Mouse (Mus musculus) kidney, embryonic 15.5 days (tissue): ENCODE results near the gene Brd4. TPM values are rescaled to one million over a fixed set of nuclear protein-coding genes. Genes with fewer than 3 reads are reported as not detected.

ENCODE experiments used
- ATAC-seq: fragments of 200-750 bp; cut with Nextera tagmentation; replicated peaks from 2 replicates; pipeline ENCODE4 v1.8.0; 2017; ENCODE audit warnings: moderate TSS enrichment; ENCODE audit not compliant: low FRiP score
- H3K27ac ChIP-seq: fragments of 300-500 bp; sonication (generic); 2 replicates; pipeline ENCODE4 v1.5.1; 2015; ENCODE audit warnings: mild to moderate bottlenecking, inconsistent platforms
- H3K27me3 ChIP-seq: fragments of 300-500 bp; sonication (generic); 2 replicates; pipeline ENCODE4 v1.6.1; 2015; ENCODE audit warnings: inconsistent platforms
- H3K36me3 ChIP-seq: fragments of 300-500 bp; sonication (generic); 2 replicates; pipeline ENCODE4 v1.6.1; 2015; ENCODE audit warnings: inconsistent platforms
- H3K4me1 ChIP-seq: fragments of 300-500 bp; sonication (generic); 2 replicates; pipeline ENCODE4 v1.6.1; 2015; ENCODE audit warnings: inconsistent platforms
- H3K4me2 ChIP-seq: fragments of 300-500 bp; sonication (generic); 2 replicates; pipeline ENCODE4 v1.6.1; 2015; ENCODE audit warnings: moderate library complexity, mild to moderate bottlenecking, inconsistent platforms
- H3K4me3 ChIP-seq: fragments of 300-500 bp; sonication (generic); replicated peaks from 2 replicates; pipeline ENCODE4 v1.5.1; 2015; ENCODE audit warnings: mild to moderate bottlenecking, inconsistent platforms
- H3K9ac ChIP-seq: fragments of 300-500 bp; sonication (generic); 2 replicates; pipeline ENCODE4 v1.6.1; 2015; ENCODE audit warnings: mild to moderate bottlenecking, inconsistent platforms
- H3K9me3 ChIP-seq: fragments of 300-500 bp; sonication (generic); replicated peaks from 2 replicates; pipeline ENCODE4 v1.6.1; 2016; ENCODE audit warnings: inconsistent platforms
- WGBS: fragments of 180-500 bp; shearing (Covaris S2); methylation state at CpG from one replicate; pipeline ENCODE4 v1.1.7; 2015; ENCODE audit warnings: mixed read lengths; 5-methylcytosine and 5-hydroxymethylcytosine counted together
- polyA plus RNA-seq: library from polyadenylated mRNA; unstranded; fragments of >200 nt; fragmentation: Nextera tagmentation; extraction: Ambion mirVana; gene quantifications from 2 replicates; pipeline ENCODE4 v1.2.1, GENCODE M21; 2015

Brd4 gene
- polyA plus RNA-seq, 1 experiment from 2014 or later = 100 TPM

DNA sequence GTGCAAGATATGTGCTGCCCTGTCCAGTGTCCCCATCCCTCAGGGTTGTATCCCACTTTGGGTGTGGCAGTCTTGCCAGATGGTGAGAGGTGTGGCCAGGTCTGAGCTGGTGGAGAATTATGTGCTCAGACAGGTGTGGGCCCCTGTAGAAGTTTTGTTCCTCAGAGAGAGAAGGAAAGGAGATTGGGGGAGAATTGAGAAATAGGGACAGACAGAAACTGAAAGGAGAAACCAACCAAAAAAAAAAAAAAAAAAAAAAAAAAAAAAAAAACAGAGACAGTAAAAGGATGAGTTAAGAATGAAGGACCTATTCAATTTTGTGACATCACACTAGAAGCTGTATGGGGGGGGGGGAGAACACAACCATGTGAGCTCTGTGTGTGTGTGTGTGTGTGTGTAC, 119.7 kb downstream of the Brd4 start:
- Histone ChIP-seq H3K36me3 (peaks cover 9% of the 10 kb centered on the region; the same call in 1 of the 2 replicates), H3K9me3 (no peaks in the 10 kb centered on the region), H3K27ac (peak overlapping the region; percentile 90), H3K4me2 (peak overlapping the region; percentile 90), H3K27me3 (0 out of 2 replicates have a peak, but pooled peaks cover 4% of the 10 kb centered on the region), H3K9ac (no peak overlapping the region), H3K4me1 (peaks cover 55% of the 10 kb centered on the region), H3K4me3 (peak overlapping the region; percentile 80; the same call in 1 of the 2 replicates)
- no peak for ATAC-seq

DNA sequence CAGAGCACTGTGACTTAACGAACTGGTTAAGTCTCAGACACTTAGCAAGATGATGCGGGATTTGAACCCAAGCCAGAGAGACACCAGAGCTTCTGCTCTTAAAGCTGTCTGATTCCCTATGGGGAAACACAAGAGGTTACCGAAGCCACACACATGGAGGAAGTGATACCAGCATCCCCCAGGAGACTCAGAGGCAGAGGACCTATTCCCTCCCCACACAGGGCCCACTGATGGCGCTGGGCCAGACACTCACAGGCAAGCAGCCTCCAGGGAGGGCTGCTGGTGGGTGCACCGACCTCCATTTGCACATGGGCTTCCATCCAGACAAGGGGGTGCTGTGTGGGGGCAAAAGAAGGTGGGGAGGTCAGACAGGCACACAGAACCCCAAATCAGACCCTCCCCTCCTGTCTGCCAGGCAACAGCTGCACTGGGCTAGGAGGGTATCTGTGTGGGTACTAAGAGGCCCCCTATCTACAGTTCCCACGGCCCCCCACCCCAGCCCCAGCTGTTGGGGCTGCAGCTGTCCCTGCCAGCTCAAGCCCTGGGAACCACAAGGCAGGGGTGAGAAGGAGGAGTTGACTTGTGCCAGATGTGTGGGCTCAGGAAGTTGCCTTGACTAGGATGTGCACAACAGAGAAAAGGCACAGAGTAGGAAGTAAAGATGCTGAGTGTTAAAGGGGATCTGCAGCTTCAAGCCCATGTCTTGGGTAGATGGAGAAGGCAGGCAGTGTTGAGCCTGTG, 120.4 kb downstream of the Brd4 start:
- H3K4me2 ChIP-seq = peak overlapping the region; percentile 29

DNA sequence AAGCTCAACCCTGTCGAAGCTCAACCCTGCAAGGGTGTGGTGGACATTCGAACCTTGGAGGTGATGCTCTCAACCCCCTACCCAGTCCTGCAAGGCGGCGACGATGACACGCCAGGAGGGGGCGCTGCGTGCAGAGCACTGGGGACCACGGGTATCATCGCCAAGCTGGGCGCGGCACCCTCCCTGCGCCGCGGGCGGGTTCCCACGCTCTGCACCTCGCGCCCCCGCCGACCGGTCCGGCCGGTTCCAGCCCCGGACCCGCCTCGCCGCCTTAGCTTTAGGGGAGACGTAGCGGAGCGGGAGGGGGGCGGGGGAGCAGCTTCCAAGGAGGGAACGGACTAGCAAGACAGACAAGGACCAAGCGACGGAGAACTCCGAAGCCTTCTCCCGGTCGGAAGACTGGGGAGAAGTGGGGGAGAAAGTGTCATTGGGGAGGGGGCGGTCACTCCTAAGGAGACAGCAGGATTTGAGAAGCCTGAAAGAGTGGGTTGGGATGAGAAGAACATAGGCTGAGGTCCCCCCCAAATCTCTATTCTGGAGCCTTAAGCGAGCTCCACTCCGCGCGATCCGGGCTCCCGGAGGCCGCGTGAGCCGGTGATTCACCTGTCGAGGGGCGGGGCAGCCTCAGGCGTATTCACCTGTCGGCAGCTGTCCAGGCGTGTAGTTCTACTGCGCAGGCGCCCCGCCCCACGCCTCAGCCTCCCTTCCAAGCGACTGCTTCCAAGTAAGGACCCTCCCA, 122.2 kb downstream of the Brd4 start:
- peak overlapping the region; percentile 91 for H3K4me2 ChIP-seq
- peaks cover 50% of the 10 kb centered on the region for H3K4me1 ChIP-seq
- peak; percentile 24 for ATAC-seq
- peak overlapping the region; percentile 49 for H3K4me3 ChIP-seq
- 2% methylated on average over 57 of the region's 58 CpGs for WGBS
- 0 out of 2 replicates have a peak, but pooled peaks cover 4% of the 10 kb centered on the region for H3K27me3 ChIP-seq
- 0 out of 2 replicates have a peak overlapping the region, but pooled peaks have one; percentile 37 for H3K9ac ChIP-seq
- H3K27ac ChIP-seq = peak overlapping the region; percentile 63
- H3K9me3 ChIP-seq = no peaks in the 10 kb centered on the region
- H3K36me3 ChIP-seq = peaks cover 22% of the 10 kb centered on the region

More for the DNA sequence above, 120.4 kb downstream of the Brd4 start:
- no peak overlapping the region; the same call in 1 of the 2 replicates for H3K9ac ChIP-seq
- H3K27me3 ChIP-seq = 0 out of 2 replicates have a peak, but pooled peaks cover 4% of the 10 kb centered on the region
- ATAC-seq = no peak
- H3K4me3 ChIP-seq = no peak overlapping the region
- peak overlapping the region; percentile 38; the same call in 1 of the 2 replicates for H3K27ac ChIP-seq
- H3K4me1 ChIP-seq = peaks cover 51% of the 10 kb centered on the region
- WGBS = 62% methylated on average over 6 of the region's 6 CpGs
- H3K9me3 ChIP-seq = no peaks in the 10 kb centered on the region
- H3K36me3 ChIP-seq = peaks cover 9% of the 10 kb centered on the region; the same call in 1 of the 2 replicates

GRCm38 (mm10) chr17:32160882-32161281, 123.6 kb downstream of the Brd4 start:
- H3K4me2 ChIP-seq = no peak overlapping the region
- H3K4me3 ChIP-seq = no peak overlapping the region
- H3K36me3 ChIP-seq = peaks cover 29% of the 10 kb centered on the region
- H3K9ac ChIP-seq = no peak overlapping the region
- H3K4me1 ChIP-seq = peaks cover 45% of the 10 kb centered on the region
- H3K27ac ChIP-seq = no peak overlapping the region
- no peaks in the 10 kb centered on the region for H3K9me3 ChIP-seq
- no peak for ATAC-seq
- H3K27me3 ChIP-seq = 0 out of 2 replicates have a peak, but pooled peaks cover 4% of the 10 kb centered on the region
- 69% methylated on average over 4 of the region's 4 CpGs for WGBS

DNA sequence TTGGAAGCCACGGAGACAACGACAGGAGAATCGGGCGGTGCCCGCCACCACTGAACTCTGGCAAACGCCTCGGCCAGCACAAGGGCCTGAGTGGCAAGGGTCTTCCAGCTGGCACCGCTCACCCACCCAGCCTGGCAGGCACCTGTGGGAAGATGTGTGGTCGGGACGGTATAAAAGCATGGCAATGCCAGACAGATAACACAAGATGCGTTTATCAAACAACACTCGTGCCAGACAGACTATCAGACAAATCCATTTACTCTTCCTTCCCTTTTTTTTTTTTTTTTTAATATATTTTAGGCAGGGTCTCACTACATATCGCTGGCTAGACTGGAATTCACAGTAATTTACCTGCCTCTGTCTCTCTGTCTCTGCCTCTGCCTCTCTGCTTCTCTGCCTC, 125.7 kb downstream of the Brd4 start:
- Histone ChIP-seq H3K27me3 (0 out of 2 replicates have a peak, but pooled peaks cover 1% of the 10 kb centered on the region), H3K4me2 (no peak overlapping the region), H3K27ac (no peak overlapping the region), H3K4me3 (no peak overlapping the region), H3K36me3 (peaks cover 49% of the 10 kb centered on the region), H3K9ac (no peak overlapping the region), H3K4me1 (peaks cover 27% of the 10 kb centered on the region), H3K9me3 (no peaks in the 10 kb centered on the region)
- WGBS = 88% methylated on average over 13 of the region's 13 CpGs
- ATAC-seq = no peak

DNA sequence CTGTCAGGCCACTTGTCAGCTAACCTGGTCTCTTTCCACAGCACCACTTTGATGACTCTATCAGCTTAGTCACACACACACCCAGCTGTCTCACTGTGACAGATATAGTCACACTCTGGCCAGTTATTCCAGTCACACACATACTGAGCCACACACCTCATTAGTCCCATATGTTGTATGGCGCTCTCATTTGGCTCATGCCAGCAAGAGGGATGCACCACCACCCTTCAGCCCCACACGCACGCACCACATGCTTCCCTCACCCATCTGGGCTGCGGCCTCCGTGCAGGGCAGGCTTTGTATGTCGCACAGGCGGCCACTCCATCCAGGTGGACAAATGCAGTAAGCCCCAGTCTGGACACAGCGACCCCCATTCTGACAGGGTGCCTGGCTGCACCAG, 137.8 kb downstream of the Brd4 start:
- no peak overlapping the region for H3K4me3 ChIP-seq
- no peaks in the 10 kb centered on the region for H3K27me3 ChIP-seq
- no peak overlapping the region for H3K9ac ChIP-seq
- WGBS = 98% methylated on average over 8 of the region's 8 CpGs
- H3K36me3 ChIP-seq = peaks cover 92% of the 10 kb centered on the region
- H3K27ac ChIP-seq = no peak overlapping the region
- H3K4me2 ChIP-seq = no peak overlapping the region
- ATAC-seq = no peak
- no peaks in the 10 kb centered on the region for H3K9me3 ChIP-seq
- H3K4me1 ChIP-seq = peaks cover 5% of the 10 kb centered on the region

Other genes starting within 250 kb of the Brd4 start
- gene Rrp1b, start 248.6 kb downstream of the Brd4 start, polyA plus RNA-seq = 71.0 and 73.6 TPM in 2 replicates
- gene Hsf2bp, start 248.4 kb downstream of the Brd4 start, polyA plus RNA-seq = 0.70 and 0.73 TPM in 2 replicates
- gene Notch3, start 117.9 kb downstream of the Brd4 start, polyA plus RNA-seq = 11.9 and 14.9 TPM in 2 replicates
- gene Ephx3, start 95.2 kb downstream of the Brd4 start, polyA plus RNA-seq = 0.10 and 0.19 TPM in 2 replicates
- gene Akap8, start 36.5 kb upstream of the Brd4 start, polyA plus RNA-seq = 117 and 119 TPM in 2 replicates
- gene Akap8l, start 65.9 kb upstream of the Brd4 start, polyA plus RNA-seq = 109 and 128 TPM in 2 replicates
- 25.6 and 26.5 TPM in 2 replicates for gene Wiz, start 104.7 kb upstream of the Brd4 start, polyA plus RNA-seq
- 0.33 and 0.95 TPM in 2 replicates for gene Rasal3, start 118.9 kb upstream of the Brd4 start, polyA plus RNA-seq
- not detected in 2 replicates for gene Pglyrp2, start 139.4 kb upstream of the Brd4 start, polyA plus RNA-seq
- gene Cyp4f39, start 168.0 kb upstream of the Brd4 start, polyA plus RNA-seq = 0.55 and 0.66 TPM in 2 replicates
- 8.4 and 9.3 TPM in 2 replicates for gene Cyp4f17, start 221.3 kb upstream of the Brd4 start, polyA plus RNA-seq